10 mouse cellular contexts compared by ENCODE assay signal in genomic region chr7:81673359-81674013, GRCm38 (mm10). TPM values are rescaled to one million over a fixed set of nuclear protein-coding genes. Genes with fewer than 3 reads are reported as not detected.
A peak's percentile ranks its signal among the peaks of the same experiment; 100 is the strongest.
DNase-seq lines count a peak whose midpoint lies in the region; ATAC-seq and TF ChIP-seq lines count a peak whose summit lies in the region.
"Had no signal": no experiment of that assay in that cellular context is flagged by ENCODE, and none has a peak within 500 bp of the region (broad histone marks: within the 10 kb centered on the region; RNA-seq: fewer than 3 reads in every experiment).

No protein-coding gene starts in this region.

- H3K4me1 ChIP-seq in lung, embryonic 14.5 days (ENCODE audit: insufficient read depth): peaks cover 7% of the 10 kb centered on the region
- no peaks in the 10 kb centered on the region for H3K4me1 ChIP-seq in lung, adult 2 months (ENCODE audit: control insufficient read depth, insufficient read depth, low read length)
- peaks cover 12% of the 10 kb centered on the region for H3K4me1 ChIP-seq in forebrain, embryonic 16.5 days (replicated peaks; ENCODE audit: control insufficient read depth, insufficient read depth, low read length)
- peaks cover 10% of the 10 kb centered on the region; the same call in 1 of the 2 replicates for H3K4me1 ChIP-seq in midbrain, embryonic 16.5 days (ENCODE audit: control insufficient read depth, insufficient read depth, low read length)

- H3K36me3 ChIP-seq in lung, embryonic 14.5 days (ENCODE audit: insufficient read depth): no peaks in the 10 kb centered on the region
- no peaks in the 10 kb centered on the region; the same call in 1 of the 2 replicates for H3K36me3 ChIP-seq in forebrain, embryonic 16.5 days (ENCODE audit: control insufficient read depth, insufficient read depth)
- H3K36me3 ChIP-seq in midbrain, embryonic 16.5 days (ENCODE audit: control insufficient read depth, insufficient read depth, low read length): no peaks in the 10 kb centered on the region

- H3K9me3 ChIP-seq in lung, embryonic 14.5 days (ENCODE audit: low read depth, low read length): no peaks in the 10 kb centered on the region
- H3K9me3 ChIP-seq in forebrain, embryonic 16.5 days (ENCODE audit: control insufficient read depth, low read length): 0 out of 2 replicates have a peak, but pooled peaks cover 3% of the 10 kb centered on the region
- H3K9me3 ChIP-seq in midbrain, embryonic 16.5 days (replicated peaks; ENCODE audit: control insufficient read depth, low read length, poor library complexity, severe bottlenecking): no peaks in the 10 kb centered on the region

- no peaks in the 10 kb centered on the region for H3K27me3 ChIP-seq in lung, embryonic 14.5 days (ENCODE audit: insufficient read depth, low read length)
- no peaks in the 10 kb centered on the region for H3K27me3 ChIP-seq in forebrain, embryonic 16.5 days (replicated peaks; ENCODE audit: control insufficient read depth, insufficient read depth, low read length)
- H3K27me3 ChIP-seq in midbrain, embryonic 16.5 days (ENCODE audit: control insufficient read depth, insufficient read depth, low read depth, low read length): no peaks in the 10 kb centered on the region

- TF ChIP-seq CTCF in lung, embryonic 14.5 days (IDR thresholded peaks at IDR 0.05; ENCODE audit: low read depth): no peak
- no peak for TF ChIP-seq CTCF in lung, adult 2 months (IDR thresholded peaks at IDR 0.05; ENCODE audit: insufficient read depth, low read length)
- TF ChIP-seq CTCF in left cerebral cortex, adult 2 months (IDR thresholded peaks at IDR 0.05): no peak

- H3K27ac ChIP-seq in lung, embryonic 14.5 days (ENCODE audit: low read depth): no peak overlapping the region
- peak overlapping the region; percentile 72 for H3K27ac ChIP-seq in forebrain, embryonic 16.5 days (ENCODE audit: low read length)
- peak overlapping the region; percentile 66 for H3K27ac ChIP-seq in midbrain, embryonic 16.5 days (ENCODE audit: low read length)
- H3K27ac ChIP-seq in left cerebral cortex, adult 2 months: no peak overlapping the region
- H3K27ac ChIP-seq: stomach, postnatal 0 days had no signal

- no peak overlapping the region for H3K9ac ChIP-seq in lung, embryonic 14.5 days
- H3K9ac ChIP-seq in forebrain, embryonic 16.5 days (replicated peaks; ENCODE audit: low read depth, low read length): 0 out of 2 replicates have a peak overlapping the region, but pooled peaks have one; percentile 12
- no peak overlapping the region for H3K9ac ChIP-seq in midbrain, embryonic 16.5 days (ENCODE audit: low read depth, low read length)

- no peak for TF ChIP-seq POLR2A in lung, adult 2 months (IDR thresholded peaks at IDR 0.05; ENCODE audit: borderline replicate concordance, extremely low read depth, low read depth, low read length)

- no peak overlapping the region for H3K4me3 ChIP-seq in lung, embryonic 14.5 days (ENCODE audit: low read depth, low read length)
- H3K4me3 ChIP-seq in lung, adult 2 months (replicated peaks; ENCODE audit: extremely low read depth, low read depth, low read length): no peak overlapping the region
- H3K4me3 ChIP-seq in forebrain, embryonic 16.5 days (replicated peaks; ENCODE audit: low read length): 0 out of 2 replicates have a peak overlapping the region, but pooled peaks have one; percentile 4
- H3K4me3 ChIP-seq in midbrain, embryonic 16.5 days (ENCODE audit: low read depth, low read length): no peak overlapping the region
- H3K4me3 ChIP-seq in left cerebral cortex, adult 2 months: no peak overlapping the region

- no peak for DNase-seq in lung, embryonic 14.5 days
- DNase-seq in lung, adult 2 months: no peak
- DNase-seq in heart, postnatal 10 days: peak; percentile 38 to 43
- no peak for DNase-seq in left cerebral cortex, adult 2 months (ENCODE audit: extremely low spot score in 1 of 2, low spot score in 2 of 2)
- DNase-seq in layer of hippocampus, adult 9-10 months (ENCODE audit: low spot score): no peak
- DNase-seq: lung, postnatal 36 days; right cerebral cortex, postnatal 25 days had no signal

- ATAC-seq in lung, embryonic 14.5 days (ENCODE audit: insufficient read depth): 0 out of 2 replicates have a peak, but pooled peaks have one; percentile 44
- ATAC-seq in forebrain, embryonic 16.5 days: peak; percentile 76
- ATAC-seq in midbrain, embryonic 16.5 days: peak; percentile 79

- intact Hi-C loops in heart, postnatal 10 days (cut with DNase I): no loop called here
- intact Hi-C loops in left cerebral cortex, adult 2 months (cut with DNase I): no loop called here

- no peak overlapping the region for H3K4me2 ChIP-seq in lung, embryonic 14.5 days
- peak overlapping the region; percentile 39 for H3K4me2 ChIP-seq in forebrain, embryonic 16.5 days (ENCODE audit: low read length)
- H3K4me2 ChIP-seq in midbrain, embryonic 16.5 days (ENCODE audit: low read length): peak overlapping the region; percentile 26

- 36% methylated on average over 15 of the region's 15 CpGs for WGBS in lung, embryonic 14.5 days
- 41% methylated on average over 15 of the region's 15 CpGs for WGBS in lung, adult 2 months
- WGBS in forebrain, embryonic 16.5 days: 39% methylated on average over 15 of the region's 15 CpGs
- WGBS in midbrain, embryonic 16.5 days: 42% methylated on average over 15 of the region's 15 CpGs

RNA-seq across cellular contexts. Expression of gene Homer2, which starts 33.8 kb away (rescaled TPM):
- polyA plus RNA-seq in lung, embryonic 14.5 days (2014; fragmentation: Nextera tagmentation; extraction: Ambion mirVana): 38.2 and 40.5 TPM in 2 replicates
- 2.2 and 2.8 TPM in 2 replicates for polyA plus RNA-seq in lung, adult 2 months (2012; rRNA removed)
- 16.8 and 19.1 TPM in 2 replicates for polyA plus RNA-seq in forebrain, embryonic 16.5 days (2015; fragmentation: Nextera tagmentation; extraction: Ambion mirVana)
- 10 to 100 TPM; 58.8 to 59.7 TPM for total RNA-seq in heart, postnatal 10 days (2021)
- polyA plus RNA-seq in midbrain, embryonic 16.5 days (2015; fragmentation: Nextera tagmentation; extraction: Ambion mirVana): 16.3 and 20.1 TPM in 2 replicates
- total RNA-seq in left cerebral cortex, adult 2 months (2021): 10 to 100 TPM; 68.1 to 77.5 TPM

Comparison
In these comparisons a context has a peak if more than half of its experiments do, and no peak if none do; other contexts are left out.
1. DNase-seq: peak in heart, postnatal 10 days (2 of 2); none in lung, embryonic 14.5 days (single experiment), lung, adult 2 months (single experiment), left cerebral cortex, adult 2 months (0 of 2) and layer of hippocampus, adult 9-10 months (single experiment).
2. H3K27ac ChIP-seq: peak in forebrain, embryonic 16.5 days (single experiment) and midbrain, embryonic 16.5 days (single experiment); none in lung, embryonic 14.5 days (single experiment) and left cerebral cortex, adult 2 months (single experiment).
3. Peak in every context shown above with its lines, with median percentiles within 50 percentile points of each other: ATAC-seq.